ENCODE assay signal across 16 mouse cellular contexts in genomic region chr14:25794331-25794730, GRCm38 (mm10).
"Had no signal": no experiment of that assay in that cellular context is flagged by ENCODE, and none has a peak within 500 bp of the region (broad histone marks: within the 10 kb centered on the region; RNA-seq: fewer than 3 reads in every experiment).

No protein-coding gene starts in this region.

- DNase-seq: kidney, adult 2 months; kidney, postnatal 36 days; liver; liver, postnatal 0 days; lung, embryonic 14.5 days; thymus, postnatal 25 days had no signal

- H3K4me2 ChIP-seq: limb, embryonic 13.5 days; lung, embryonic 14.5 days; midbrain, embryonic 13.5 days; neural tube, embryonic 13.5 days had no signal

- H3K4me1 ChIP-seq: neural tube, embryonic 13.5 days had no signal

- H3K27me3 ChIP-seq: neural tube, embryonic 13.5 days had no signal

- H3K9me3 ChIP-seq: limb, embryonic 10.5 days; limb, embryonic 13.5 days; midbrain, embryonic 13.5 days; neural tube, embryonic 13.5 days had no signal

- H3K4me3 ChIP-seq: limb, embryonic 10.5 days; limb, embryonic 13.5 days; megakaryocyte, embryonic 14.5 days; midbrain, embryonic 10.5 days; midbrain, embryonic 13.5 days; myocyte; neural tube, embryonic 13.5 days had no signal

- H3K27ac ChIP-seq: liver, embryonic 14.5 days had no signal

- H3K36me3 ChIP-seq: limb, embryonic 10.5 days; limb, embryonic 13.5 days; midbrain, embryonic 10.5 days; midbrain, embryonic 13.5 days; neural tube, embryonic 13.5 days had no signal

- ATAC-seq: liver, postnatal 0 days; lung, postnatal 0 days; midbrain, embryonic 13.5 days; midbrain, embryonic 16.5 days had no signal

- H3K9ac ChIP-seq: limb, embryonic 13.5 days; liver, embryonic 14.5 days; liver, postnatal 0 days; lung, embryonic 14.5 days; midbrain, embryonic 13.5 days; neural tube, embryonic 13.5 days had no signal
